Mouse (Mus musculus): ENCODE measurements around the gene Selenot.
"Not testable (repeated sequence)": the region's sequence is repeated elsewhere in the genome, so short reads cannot be mapped to it uniquely, and the experiment has no call there.

The Selenot gene

DNA sequence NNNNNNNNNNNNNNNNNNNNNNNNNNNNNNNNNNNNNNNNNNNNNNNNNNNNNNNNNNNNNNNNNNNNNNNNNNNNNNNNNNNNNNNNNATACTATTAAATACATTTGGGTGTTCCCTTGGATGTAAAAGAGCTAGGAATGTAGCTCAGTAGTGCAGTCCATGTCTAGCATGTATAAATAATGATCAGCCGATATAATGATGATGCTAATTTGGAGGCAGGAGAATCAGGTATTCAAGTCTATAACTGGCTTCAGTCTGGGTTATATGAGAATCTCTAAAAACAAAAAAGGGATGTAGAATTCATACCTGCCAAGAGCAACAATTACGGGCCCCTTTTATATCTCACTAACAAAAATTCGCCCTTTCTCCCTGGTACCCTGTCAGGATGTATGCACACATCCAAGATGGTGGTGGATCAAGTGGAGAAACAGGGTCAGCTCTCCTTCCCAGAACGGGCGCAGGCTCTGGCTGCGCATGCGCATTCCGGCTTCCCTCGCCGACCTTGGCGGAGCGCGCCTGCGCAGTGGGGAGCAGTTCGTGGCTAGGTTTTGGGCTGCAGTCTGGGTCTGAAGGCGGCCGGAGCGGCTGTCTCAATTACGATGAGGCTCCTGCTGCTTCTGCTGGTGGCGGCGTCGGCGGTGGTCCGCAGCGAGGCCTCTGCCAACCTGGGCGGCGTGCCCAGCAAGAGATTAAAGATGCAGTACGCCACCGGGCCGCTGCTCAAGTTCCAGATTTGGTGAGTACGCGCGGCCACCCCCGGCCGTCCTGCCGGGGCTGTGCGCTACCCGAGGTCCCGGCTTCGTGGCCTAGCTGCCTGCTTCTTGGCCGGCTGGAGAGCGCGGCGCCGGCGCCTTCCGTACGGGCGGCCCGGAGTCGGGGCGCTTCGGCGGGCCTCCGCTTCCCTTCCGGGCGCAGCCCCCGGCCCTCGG lies at the start of gene Selenot:
Gene Selenot, plus strand, starts transcription at position 500 of the 930 bp plus-strand sequence.
- peak; percentile 89 for DNase-seq (ENCODE audit: low read depth)

DNA sequence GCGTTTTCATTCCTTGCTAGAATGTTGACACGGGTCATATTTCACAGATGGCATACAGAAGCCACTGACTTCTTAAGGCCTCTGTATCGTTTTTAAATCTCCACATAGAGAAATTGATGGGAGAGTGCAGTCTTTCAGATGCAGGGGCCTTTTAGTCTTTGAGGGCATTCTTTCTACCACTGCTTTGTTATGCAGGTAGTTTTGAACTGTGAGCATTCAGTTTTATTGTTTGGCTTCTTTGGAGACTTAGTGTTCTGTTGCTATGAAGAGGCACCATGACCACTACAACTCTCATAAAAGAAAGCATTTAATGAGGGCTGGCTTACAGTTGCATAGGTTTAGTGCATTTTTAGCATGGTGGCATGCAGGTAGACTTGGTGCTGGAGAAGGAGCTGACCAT lies 39.9 kb upstream of the Selenot start:
- no peak for DNase-seq (ENCODE audit: low read depth)

DNA sequence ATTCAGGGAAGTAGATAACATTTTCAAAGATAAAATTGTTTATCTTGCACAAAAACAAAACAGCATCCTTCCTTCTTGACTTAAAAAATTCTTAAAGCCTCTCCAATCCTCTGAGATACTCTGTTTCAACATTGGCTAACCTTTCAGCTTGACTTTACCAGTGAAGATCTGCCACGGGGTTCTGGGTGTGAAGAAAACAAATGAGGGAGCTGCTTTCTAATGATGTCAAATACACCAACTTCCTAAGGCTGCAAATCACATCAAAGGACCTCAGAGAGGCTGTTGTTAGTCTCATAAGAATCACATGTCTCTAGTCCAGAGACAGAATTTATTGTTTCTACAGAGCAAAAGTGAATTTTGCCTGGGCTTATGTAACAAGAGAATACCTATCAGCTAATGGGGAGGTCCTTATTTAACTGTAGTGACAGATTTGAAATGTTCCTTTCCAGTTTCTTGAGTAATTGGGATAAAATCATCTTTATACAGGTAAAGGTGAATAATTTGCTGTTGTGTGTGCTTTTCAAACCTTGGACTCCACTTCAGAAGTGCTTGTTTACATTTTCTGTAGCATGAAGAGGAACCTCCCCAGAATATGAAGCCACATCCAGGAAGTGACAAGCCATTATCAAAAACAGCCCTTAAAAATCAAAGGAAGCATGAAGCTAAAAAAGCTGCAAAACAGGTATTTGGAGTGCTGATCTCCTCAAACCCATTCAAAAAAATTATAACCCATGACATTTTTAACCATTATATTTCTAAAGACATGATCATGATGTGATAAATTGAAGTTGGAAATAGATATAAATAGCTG lies 24.2 kb upstream of the Selenot start:
- no peak for DNase-seq (ENCODE audit: low read depth)

DNA sequence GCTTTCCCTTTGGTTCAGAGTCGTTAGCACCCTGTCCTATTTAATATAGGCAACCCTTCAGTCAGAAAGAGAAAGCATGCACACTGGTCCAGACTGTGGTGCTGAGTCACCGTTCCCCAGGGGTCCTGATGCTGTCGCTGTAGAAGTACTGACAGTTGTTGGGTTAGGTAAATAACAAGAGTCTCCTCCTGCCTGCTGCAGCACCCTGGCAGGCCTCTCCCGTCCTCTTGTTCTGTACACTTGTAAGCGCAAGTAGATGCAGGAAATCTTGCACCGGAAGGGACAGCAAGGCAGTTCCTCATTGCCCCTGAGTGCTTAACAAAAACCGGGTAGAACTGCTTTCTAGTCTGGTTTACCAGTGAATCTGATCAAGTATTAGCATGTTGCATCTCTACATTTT lies 19.8 kb upstream of the Selenot start:
- no peak for DNase-seq (ENCODE audit: low read depth)

DNA sequence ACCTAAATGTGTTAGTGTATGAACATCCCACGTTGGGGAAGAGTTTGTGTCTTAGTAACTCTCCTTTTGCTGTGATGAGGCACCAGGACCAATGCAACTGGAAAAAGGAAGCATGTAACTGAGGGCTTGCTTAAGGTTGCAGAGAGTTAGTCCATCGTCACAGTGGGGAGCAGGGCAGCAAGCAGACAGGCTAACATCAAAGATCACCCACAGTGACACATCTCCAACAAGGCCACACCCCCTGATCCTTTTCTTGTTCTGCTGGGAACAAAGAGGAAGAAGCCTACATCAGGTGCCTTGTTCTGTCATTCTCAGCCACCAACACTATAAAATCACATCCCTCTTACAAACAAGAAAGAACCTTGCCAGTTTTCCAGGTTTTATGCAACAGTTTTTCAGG lies 16.5 kb upstream of the Selenot start:
- no peak for DNase-seq (ENCODE audit: low read depth)

DNA sequence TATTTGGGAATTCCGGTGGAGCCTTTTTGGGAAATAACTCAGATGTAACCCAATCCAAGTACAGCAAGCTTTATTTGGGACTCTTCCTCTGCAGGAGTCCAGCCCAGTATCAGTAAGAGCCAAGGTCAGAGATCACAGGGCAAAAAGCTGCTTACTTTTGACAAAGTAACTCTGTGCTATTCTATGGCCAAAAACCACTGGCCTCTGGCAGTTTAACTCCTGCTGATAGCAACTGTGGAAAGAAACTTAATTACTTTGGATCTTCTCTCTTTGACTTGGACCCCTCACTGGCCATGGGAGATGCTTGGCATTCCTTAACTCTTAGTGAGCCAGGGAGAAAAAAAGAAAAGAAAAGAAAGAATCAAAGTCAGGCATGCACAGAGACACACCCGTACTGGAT lies 15.0 kb upstream of the Selenot start:
- DNase-seq (ENCODE audit: low read depth), result no peak

DNA sequence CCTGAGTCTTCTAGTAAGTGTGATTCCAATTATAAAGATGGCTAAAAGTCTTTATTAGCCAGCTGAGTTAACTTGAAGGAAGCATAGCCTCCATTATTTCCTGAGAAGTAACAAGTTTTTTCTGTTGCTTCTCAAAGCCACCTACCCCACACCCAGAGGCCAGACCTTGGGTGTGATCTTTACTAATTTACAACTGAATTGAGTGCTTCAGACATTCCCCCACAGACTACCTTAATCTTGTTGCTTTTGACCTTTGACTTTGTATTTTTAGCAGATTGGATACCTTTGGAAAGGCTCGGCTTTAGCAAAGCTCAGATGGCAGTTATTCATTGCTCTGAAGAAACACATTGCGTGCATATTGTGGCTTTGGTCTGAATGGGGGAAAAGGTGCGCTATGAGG lies 5.6 kb upstream of the Selenot start:
- no peak for DNase-seq (ENCODE audit: low read depth)

DNA sequence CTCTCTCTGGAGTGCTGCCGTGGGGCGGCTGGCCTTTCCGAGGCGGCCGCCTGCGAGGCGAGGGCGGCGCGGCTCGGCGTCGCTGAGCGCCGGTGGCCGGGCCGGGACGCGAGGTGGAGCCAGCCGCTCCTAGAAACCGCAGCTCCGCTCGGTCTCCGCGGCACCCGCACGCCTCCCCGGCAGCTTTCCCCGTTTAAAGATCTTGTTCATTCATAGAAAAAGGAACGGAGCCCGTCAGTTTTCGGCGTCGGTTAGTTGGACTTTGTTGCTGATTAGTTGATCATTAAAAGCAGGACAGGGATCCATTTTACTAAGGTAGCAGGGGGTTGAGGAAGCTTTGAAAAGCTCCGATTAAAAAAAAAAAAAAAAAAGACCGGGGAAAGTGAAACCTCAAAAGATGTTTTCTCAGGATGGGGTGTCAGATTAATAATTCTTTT lies 649 bp downstream of the Selenot start:
- DNase-seq (ENCODE audit: low read depth), result peak; percentile 16

DNA sequence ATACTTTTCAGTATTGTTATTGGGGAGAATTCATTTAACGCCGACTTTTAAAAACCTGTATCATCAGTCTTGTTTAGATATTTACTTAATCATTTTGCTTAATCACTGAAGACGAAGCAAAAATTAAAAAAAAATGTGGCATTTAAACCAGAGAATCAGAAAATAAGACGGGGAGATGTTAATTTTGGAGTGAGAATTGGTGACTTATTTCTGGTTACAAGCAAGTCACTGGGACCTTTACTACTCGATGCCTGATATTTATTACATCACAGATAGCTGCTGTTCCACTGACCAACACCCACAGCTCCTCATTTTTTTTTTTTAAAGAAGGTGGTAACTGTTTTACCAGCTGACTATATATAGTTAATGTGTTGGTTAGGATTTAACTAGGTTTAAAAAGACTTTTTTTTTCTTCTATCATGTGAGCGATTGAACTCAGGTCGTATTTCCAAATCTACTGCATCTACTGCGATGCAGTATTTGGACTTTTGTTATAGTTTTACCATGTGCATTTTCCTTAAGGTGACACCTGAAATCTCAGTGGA lies 1.1 kb downstream of the Selenot start:
- no peak for DNase-seq (ENCODE audit: low read depth)

DNA sequence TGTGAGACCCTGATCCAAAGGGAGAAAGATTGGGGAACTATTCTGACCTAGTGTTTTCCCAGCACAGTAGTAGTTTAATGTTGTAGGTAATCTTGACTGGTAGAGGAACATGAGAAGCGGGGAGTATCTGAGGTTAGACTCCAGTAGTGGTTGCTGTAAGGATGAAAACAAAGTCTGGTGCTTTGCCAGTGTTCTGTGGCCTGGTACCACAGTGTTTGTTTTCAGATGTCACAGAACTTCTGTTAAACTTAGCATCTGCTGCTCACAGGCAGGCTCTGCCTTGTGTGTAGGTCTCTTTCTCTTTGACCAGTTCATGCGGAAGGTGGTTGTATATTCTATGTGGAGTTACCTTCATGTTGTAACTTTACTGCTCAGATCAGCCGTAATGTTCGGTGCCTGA lies 5.1 kb downstream of the Selenot start:
- no peak for DNase-seq (ENCODE audit: low read depth)

DNA sequence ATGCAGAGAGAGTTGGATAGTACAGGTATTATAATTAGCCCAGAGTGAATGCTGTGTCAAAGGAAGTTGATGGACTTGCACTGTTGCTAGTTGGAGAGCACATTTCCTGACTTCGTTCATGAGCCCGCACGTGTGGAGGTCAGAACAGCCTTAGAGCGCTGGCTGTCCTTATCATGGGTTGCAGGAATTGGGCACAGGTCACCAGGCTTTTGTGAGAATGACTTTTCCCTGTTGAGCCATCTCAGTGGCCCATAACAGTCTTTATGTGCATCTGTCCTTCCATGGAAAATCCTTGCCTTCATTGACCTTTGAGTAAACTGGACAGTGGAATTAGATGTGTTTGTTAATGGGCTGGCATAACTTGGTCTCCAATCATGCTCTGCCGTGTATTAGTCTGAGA lies 5.9 kb downstream of the Selenot start:
- no peak for DNase-seq (ENCODE audit: low read depth)

DNA sequence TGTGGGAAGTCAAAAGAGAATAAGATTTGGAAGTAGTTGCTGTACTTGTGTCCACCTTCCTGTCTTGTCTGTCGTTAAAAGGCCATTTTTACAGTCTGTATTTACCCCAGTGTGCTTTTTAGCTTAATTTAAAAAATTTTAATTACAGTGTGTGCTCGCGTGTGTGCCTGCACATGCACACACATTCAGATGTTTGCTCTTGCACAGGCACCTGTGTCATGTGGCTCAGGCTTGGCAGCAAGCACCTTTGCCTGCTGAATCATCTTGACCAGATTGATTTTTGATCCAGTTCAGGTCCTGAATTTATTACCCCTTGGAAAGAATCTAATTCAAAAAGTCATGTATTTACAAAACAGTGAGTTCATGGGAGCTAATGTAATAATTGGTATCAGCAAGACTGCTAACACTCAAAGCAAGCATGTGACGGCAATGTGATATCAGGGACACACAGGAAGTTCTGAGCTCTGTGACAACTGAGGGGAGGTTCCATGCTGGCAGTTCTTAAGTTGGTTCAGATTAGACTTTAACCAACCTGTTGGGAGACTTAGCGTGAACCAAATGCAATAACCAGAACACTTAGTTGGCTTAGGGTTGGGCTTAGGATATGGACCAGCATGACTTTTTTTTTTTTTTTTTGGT lies 6.5 kb downstream of the Selenot start:
- no peak for DNase-seq (ENCODE audit: low read depth)

DNA sequence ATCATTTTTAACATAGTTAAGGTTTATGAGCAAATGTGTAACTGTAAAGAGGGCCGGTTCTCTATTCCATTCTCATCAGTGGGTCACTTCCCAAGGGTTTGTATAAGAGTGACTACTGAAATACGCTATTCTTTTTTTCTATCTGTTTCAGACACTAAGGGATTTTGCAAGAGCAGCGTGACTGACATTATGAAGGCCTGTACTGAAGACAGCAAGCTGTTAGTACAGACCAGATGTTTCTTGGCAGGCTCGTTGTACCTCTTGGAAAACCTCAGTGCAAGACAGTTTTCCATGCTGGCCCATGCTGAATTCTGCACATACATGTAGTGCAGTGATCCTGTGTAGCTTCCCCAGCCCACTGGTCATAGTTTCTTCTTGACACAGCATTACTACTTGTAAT lies 14.1 kb downstream of the Selenot start:
- DNase-seq (ENCODE audit: low read depth), result not testable (repeated sequence)

DNA sequence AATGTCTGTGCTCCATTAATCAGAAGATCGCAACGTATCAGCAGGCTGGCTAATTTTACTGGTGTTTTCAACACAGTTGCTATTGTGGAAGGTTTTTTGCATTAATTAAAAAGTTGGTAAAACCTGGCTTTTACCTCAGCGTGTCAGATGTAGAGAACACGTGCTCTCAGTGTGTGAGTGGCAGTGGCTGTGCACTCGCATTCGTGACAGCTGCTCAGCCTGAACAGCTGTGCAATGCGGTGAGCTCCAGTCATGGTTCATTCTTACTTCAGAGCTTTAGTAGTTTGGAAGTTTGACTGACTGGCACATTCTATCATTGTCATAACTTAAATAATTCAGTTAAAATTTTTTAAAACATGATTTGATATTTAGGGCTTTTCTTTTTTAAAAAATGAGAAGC lies 16.2 kb downstream of the Selenot start:
- not testable (repeated sequence) for DNase-seq (ENCODE audit: low read depth)

DNA sequence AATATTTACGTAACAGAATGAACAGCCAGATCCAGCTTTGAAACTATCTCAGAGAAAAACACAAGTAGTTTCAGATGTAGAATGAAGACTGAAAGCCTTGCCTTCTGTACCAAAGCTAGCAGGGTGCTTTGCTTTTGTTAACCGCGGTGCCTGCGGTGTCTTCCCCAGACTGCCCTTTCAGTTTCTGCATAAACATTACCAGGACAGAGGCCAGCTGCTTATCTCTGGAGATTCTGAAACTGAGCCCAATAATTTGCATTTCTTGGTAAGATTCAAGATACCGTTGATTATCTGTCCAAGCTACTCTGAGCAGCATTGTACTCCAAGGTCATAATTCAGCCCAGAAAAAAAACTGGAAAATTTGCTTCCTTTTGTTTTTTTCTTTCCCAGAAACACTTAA lies 17.2 kb downstream of the Selenot start:
- DNase-seq (ENCODE audit: low read depth), result no peak

DNA sequence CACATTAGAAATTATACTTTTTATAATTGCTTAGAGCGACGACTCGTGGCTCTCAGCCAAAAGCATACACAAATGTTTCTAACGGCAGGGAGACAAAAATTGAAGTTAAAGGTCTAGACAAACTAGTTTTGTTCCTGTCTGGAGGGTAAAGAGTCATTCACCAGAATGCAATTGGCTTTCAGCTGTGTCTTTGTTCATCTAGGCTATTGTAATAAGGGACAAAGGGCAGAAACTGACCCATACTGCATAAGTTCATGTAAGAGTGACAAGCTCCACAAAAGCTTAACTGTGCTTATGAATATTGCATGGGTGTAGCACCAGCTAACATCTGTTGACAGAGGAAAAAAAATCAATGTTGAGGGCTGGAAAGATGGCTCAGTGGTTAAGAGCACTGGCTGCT lies 32.1 kb downstream of the Selenot start:
- DNase-seq (ENCODE audit: low read depth), result no peak

DNA sequence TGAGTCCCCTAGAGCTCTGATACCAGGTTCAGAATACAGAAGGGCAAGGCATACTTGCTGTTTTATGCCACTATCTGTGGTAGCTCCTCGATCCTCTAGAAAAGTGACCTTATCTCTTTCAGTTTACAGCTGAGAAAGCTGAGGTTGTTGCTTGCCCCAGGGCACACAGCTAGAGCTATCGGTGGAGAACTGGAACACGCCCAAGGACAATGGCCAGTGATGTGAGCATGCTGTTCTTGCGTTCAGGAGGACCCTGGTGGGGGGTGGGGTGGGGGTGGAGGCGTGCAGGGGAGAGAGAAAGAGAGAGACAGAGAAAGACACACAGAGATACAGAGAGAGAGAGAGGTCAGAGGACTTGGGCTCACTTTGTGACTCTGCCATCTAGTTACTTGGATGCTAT lies 33.5 kb downstream of the Selenot start:
- DNase-seq (ENCODE audit: low read depth), result no peak

DNA sequence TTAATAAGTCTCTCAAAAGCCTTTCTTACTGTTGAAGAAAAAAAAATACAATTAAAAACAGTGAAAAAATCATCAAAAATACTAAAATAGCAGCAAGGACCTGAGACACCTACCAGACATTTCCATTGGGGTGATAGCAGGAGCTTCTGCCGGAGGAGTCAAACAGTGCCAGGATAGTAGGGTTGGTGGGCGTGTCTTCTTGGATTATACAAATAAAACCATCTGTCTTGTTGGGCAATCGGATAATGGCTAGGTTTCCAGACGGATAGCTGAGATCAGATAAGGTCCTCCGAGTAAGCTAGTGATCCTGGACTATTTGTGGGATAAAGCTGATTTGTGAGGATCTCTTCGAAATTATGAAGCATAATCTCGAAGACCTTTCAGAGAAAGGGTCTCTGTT lies 44.6 kb downstream of the Selenot start:
- DNase-seq (ENCODE audit: low read depth), result no peak

DNA sequence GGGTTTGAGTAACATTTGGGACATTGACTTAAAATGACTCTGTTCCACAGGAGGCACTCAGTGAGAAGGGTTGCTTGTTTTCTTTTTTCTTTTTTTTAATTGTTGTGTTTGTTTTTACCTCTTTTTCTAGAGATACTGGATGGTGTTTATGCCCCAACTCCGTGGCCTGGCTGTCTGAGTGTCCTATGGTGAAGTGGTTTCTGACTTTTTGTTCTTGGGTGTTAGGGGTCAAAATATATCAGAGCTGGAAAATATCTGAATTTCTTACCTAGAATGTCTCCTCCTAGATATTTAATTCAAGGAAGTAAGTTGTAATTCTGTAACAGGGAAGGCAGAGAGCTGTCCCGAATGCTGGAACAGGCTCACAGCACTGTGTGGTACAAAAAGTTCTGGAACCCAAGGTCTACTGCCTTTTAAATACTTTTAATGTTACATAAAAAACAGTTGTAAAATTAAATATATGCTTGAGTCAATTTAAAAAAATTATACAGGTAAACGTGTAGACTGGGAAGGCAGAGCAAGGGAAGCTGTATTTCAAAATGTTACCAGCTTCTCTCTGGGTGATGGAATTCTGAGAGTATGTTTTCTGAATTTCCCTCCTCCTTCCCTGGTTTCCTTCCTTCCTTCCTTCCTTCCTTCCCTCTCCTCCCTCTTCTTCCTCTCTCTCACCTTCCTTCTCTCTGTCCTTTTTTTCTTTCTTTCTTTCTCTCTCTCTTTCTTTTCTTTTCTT lies 46.4 kb downstream of the Selenot start:
- DNase-seq (ENCODE audit: low read depth), result no peak

DNA sequence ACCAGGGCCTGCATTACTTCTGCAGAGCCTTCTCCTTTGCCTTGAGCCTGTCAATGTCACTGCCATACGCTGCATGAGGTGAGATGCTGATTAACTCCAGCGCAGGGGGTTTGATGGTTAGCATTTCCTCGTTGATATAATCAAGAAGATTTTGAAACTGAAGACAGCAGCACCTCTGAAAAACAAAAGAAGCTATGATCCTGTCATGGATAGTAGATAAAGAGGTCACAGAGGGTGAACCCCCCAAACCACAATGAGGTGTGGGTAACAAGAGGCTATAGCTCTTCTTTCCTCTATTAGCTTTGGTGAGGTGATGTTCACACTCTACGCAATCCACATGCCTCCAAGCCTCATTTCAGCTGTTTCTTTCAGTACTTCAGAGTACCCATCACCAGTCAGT lies 48.5 kb downstream of the Selenot start:
- no peak for DNase-seq (ENCODE audit: low read depth)

DNA sequence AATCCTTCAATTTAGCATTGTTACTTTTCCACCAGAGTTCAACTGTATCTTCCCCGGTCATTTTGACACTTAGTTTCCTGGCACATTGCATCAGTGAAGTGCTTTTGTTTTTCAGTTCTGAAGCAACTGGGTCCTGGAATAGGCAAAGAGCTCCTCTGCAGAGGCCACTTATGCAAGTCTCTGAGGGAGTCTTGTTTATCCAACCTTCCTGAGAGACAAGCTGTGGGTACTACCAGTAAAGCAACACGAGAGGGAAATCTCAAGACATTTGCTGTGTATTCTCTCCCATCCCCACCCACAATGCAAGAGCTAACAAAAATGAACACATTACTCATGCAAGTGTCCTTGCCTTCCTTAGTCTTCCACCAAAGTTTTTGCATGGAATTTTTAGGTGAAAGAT lies 55.3 kb downstream of the Selenot start:
- no peak for DNase-seq (ENCODE audit: low read depth)

Data from c-Kit-positive CD71-negative TER-119-negative erythroid progenitor cells, embryonic 14.5 days (primary cell).